Comparison of ENCODE assay signal across 26 mouse cellular contexts in genomic region chr3:129390506-129390905, GRCm38 (mm10). TPM values are rescaled to one million over a fixed set of nuclear protein-coding genes. Genes with fewer than 3 reads are reported as not detected.
A peak's percentile ranks its signal among the peaks of the same experiment; 100 is the strongest.
DNase-seq lines count a peak whose midpoint lies in the region; ATAC-seq and TF ChIP-seq lines count a peak whose summit lies in the region.
"Had no signal": no experiment of that assay in that cellular context is flagged by ENCODE, and none has a peak within 500 bp of the region (broad histone marks: within the 10 kb centered on the region; RNA-seq: fewer than 3 reads in every experiment).

No protein-coding gene starts in this region.

- DNase-seq in frontal cortex, postnatal 10 days (ENCODE audit: low spot score in 2 of 2) = no peak
- DNase-seq in layer of hippocampus, adult 18-20 months (ENCODE audit: low spot score in 2 of 2) = peak; percentile 9 to 39
- DNase-seq in layer of hippocampus, postnatal 25 days (ENCODE audit: extremely low spot score in 1 of 2, low spot score in 1 of 2) = no peak
- DNase-seq in brain, embryonic 14.5 days (ENCODE audit: low read depth) = peak; percentile 35
- DNase-seq in layer of hippocampus, postnatal 36 days = peak; percentile 8 to 9
- DNase-seq in cerebellum, adult 11 months = no peak
- DNase-seq: adrenal gland, postnatal 25 days; B cell, adult 2 months; cerebellum, adult 9-10 months; gastrocnemius, postnatal 14 days; heart, postnatal 4 days; kidney, adult 2 months; kidney, postnatal 4 days; liver; lung, adult 2 months; lung, postnatal 10 days; right cerebral cortex, adult 18-20 months; spleen, adult 18-20 months; thymus, adult 18-20 months; thymus, postnatal 25 days had no signal

- TF ChIP-seq CTCF in brain, embryonic 14.5 days (IDR thresholded peaks at IDR 0.05; ENCODE audit: borderline replicate concordance, extremely low read depth, insufficient read depth, insufficient read length) = no peak

- peak; percentile 55; the same call in 1 of the 2 replicates for ATAC-seq in frontal cortex, adult (ENCODE audit: low TSS enrichment)
- ATAC-seq: inflammation-experienced regulatory T-cells, adult 6 months; midbrain, embryonic 15.5 days had no signal

- TF ChIP-seq POLR2A in brain, embryonic 14.5 days (IDR thresholded peaks at IDR 0.05; ENCODE audit: borderline replicate concordance, extremely low read depth, insufficient read depth, insufficient read length, poor library complexity, severe bottlenecking) = no peak

RNA-seq across cellular contexts. Expression of gene Enpep, which starts 58.0 kb away (rescaled TPM):
- 1 to 10 TPM; 1.0 to 1.3 TPM for total RNA-seq in layer of hippocampus, adult 18-20 months (2021)
- 1 to 10 TPM; 1.4 to 2.3 TPM for total RNA-seq in layer of hippocampus, postnatal 25 days (2021)
- polyA plus RNA-seq in brain, embryonic 14.5 days (2012; rRNA removed) = 1.2 and 1.7 TPM in 2 replicates
- 1 to 10 TPM; 1.2 to 1.7 TPM for total RNA-seq in layer of hippocampus, postnatal 36 days (2021)
- total RNA-seq: granulocyte monocyte progenitor cell, adult 5-6 weeks had no signal
- polyA plus RNA-seq: erythroblast, embryonic 14.5 days; inflammation-experienced regulatory T-cells, adult 6 months; macrophage had no signal

Comparison
In these comparisons a context has a peak if more than half of its experiments do, and no peak if none do; other contexts are left out.
1. DNase-seq: peak in layer of hippocampus, adult 18-20 months (2 of 2), brain, embryonic 14.5 days (single experiment) and layer of hippocampus, postnatal 36 days (2 of 2); none in frontal cortex, postnatal 10 days (0 of 2), layer of hippocampus, postnatal 25 days (0 of 2) and cerebellum, adult 11 months (single experiment).